Mouse (Mus musculus) layer of hippocampus, adult 18-20 months (tissue): Measurements from ENCODE around the gene Rlim. TPM values are rescaled to one million over a fixed set of nuclear protein-coding genes. Genes with fewer than 3 reads are reported as not detected.

ENCODE experiments used
- DNase-seq, 2 experiments: peaks; one replicate each; pipeline ENCODE4 v3.0.0; 2022; ENCODE audit warnings: low spot score in 2 of 2
- long read RNA-seq: library from polyadenylated mRNA; stranded (forward); transcript quantifications from one replicate; pipeline ENCODE4 v2.0.0, GENCODE M21; 2021
- total RNA-seq, 2 experiments: library from RNA; stranded (reverse); gene quantifications; 2 replicates each; pipeline ENCODE4 v1.2.3; 2021

Rlim gene
- total RNA-seq: 10 to 100 TPM; 48.6 to 55.2 TPM
- long read RNA-seq, full-length matches to known transcripts: 12 of 18 reads
- long read RNA-seq, partial matches to known transcripts: 0 of 18 reads
- long read RNA-seq, other reads (novel, unspliced or antisense): 6 of 18 reads

DNA sequence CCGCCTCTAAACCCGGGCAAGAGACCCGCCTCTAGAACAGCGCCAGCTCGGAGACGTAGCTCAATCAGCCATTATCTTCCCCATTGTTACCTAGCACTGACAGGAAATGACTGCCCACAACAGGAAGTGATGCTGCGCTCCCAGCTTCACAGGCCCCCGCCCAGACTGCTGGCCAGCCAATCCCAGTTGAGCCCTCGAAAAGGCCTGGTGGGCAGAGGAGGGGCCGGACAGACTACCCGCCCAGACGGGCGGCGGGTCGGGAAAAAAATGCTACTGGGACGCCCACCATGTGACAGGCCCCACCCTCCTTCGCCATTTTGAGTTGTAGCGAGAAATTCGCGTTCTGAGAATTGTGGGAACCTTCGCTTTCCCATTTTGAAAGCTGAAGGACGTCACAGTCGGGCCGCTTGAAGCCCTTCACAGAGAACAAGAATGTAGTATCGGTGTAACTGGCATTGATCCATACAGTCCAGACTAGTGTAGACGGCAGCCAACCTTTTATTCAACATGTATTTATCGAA, at the start of gene Rlim:
TSS of gene Rlim (minus strand) at position 116 of the 521 bp plus-strand sequence.
- DNase-seq: peak; percentile 90 to 94

DNA sequence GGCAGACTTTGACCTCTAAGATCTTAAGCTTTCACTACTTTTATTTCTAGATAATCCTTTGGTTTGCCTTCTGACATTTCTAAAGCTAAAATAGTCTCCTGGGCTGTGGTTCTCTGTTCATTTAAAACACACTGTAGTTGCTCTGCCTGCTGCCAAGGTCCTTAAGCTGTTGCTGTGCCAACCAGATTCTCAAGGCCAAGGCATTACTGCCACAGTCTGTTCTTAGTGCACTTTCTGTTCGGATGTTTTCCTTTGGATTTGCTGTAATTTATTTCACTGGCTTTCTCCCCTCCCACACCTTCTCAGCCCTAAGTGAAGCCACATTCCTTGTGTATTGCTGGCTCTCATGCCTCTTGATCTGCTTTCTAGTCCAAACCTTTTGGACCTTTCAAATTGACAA, 36.1 kb upstream of the Rlim start:
- no peak for DNase-seq

DNA sequence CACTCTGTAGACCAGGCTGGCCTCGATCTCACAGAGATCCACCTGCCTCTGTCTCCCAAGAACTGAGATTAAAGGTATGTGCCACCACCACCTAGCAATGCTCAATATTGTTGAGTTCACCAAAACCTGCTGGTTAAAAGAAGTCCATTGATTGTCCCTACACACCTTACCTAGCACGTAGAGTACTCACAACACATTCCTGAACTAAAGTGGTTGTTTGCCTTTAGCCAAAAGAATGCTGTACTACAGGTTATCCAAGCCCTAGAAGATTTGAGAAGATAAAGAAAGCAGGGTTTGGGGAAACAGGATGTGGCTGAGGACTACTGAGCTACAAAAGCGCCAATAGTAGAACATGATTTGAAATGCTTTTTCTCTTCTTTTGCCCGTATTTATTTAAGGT, 34.0 kb upstream of the Rlim start:
- no peak for DNase-seq

DNA sequence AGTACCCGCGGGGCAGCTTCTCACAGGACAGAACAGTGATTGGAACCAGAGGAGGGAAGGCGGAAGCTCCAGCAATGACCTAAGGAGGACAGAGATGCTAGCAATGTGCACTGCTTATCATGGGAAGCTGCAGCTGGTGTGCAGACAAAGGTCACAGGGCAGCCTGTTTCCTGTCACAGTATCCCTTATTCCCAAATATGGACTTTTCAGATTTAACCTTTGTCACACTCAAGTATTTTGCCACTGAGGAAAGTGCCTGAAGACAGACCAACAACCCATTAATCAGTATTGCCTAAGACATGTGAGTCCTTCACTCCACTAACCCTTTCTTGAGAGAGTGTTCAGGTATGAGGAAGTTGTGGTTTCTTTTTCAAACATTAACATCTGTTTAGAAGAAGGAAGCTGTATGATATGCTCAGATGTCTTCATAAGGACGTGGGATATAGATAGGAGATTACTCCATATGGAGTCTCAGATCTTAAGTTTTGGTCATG, 32.3 kb upstream of the Rlim start:
- DNase-seq: no peak

DNA sequence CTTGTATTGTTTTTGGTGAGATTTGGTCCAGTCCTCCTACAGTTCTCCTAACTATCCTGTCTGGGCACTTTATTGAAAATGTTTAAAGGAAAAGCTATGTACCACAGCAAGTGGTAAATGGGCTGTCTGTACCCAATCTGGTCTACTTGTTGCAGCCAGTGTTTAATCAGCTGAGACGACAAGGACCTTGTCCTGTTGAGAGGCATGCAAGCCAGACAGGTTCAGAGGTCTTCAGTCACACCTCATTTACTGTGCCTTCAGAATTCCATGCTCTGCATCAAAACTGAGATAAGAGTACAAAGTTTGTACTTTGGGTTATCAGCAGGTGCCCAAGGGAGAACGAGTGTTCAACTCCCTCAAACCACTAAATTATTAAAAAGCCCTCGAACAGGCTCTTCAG, 13.7 kb upstream of the Rlim start:
- DNase-seq: no peak

DNA sequence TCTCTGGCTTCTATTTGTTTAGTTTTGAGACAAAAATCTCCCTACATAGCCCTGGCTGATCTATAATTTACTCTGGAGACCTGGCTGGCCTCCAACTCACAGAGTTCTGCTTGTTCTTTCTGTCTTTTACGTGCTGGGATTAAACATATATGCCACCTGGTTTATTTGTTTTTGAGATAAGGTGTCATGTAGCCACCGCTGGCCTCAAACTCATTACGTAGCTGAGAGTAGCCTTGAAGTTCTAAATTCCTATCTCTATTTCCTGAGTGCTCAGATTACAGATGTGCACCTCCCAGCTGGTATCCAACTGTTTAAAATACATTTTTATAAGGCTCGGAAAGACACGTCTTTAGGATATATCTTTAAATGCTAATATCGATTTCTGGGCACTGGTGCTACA, 12.8 kb upstream of the Rlim start:
- DNase-seq: no peak

DNA sequence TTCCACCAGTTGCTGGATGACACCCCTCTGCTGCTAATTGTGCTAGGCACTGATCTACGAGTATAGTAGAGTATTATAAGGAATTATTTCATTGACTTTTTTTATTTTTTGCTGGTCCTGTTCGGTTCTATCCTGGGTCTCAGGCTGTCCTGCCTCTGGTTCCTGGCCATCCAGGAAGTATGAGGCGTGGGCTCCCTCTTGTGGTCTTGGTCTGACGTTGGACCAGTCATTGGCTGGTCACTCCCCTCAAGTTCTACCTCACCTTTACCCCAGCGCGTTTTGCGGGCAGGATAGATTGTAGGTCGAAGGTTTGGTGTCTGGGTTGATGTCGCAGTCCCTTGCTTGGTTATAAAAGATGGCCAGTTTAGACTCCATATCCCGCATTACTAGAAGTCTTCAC, 10.6 kb upstream of the Rlim start:
- no peak for DNase-seq

DNA sequence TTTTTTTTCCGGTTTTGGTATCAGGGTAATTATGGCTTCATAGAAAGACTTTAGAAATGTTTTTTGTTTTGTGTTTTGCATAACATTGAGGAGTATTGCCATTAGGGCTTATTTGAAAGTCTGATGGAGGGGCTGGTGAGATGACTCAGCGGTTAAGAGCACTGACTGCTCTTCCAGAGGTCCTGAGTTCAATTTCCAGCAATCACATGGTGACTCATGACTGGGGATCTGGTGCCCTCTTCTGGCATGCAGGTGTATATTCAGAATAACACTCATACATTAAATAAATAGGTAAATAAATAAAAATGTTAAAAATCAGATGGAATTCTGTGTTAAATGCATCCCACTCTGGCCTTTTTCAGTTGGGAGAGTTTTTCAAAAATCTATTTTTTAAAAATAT, 9.3 kb upstream of the Rlim start:
- no peak for DNase-seq

DNA sequence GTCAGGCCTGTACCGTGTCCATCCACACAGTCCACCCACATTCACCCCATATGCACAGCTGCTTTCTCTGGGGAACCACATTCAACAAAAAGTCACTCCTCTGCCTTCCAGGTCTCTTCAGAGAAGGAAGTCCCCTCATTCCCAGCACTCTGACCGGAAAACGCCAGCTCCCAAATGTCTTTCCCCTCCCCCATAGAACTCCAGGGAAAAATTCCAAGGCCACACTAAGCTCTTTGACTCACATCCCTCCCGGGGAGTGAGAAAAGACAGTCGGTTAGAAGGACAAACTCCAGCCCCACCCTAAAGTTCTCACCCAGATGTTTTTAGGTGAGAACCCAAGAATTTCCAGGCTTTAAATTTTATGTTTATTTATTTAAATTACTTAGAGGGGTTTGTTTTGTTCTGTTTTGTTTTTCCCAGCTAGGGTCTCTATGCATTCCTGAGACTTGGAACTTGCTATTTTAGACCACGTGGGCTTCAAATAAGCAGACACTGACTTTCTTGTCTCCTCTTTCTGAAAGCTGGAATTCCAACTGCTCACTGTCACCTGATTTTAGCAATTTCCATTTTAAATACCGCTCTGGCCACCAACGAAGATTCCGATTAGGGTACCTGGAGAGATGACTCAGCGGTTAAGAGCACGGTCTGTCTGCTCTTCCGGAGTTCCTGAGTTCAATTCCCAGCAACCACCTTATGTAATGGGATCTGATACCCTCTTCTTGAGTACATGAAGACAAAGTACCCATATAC, 6.3 kb upstream of the Rlim start:
- DNase-seq: no peak

DNA sequence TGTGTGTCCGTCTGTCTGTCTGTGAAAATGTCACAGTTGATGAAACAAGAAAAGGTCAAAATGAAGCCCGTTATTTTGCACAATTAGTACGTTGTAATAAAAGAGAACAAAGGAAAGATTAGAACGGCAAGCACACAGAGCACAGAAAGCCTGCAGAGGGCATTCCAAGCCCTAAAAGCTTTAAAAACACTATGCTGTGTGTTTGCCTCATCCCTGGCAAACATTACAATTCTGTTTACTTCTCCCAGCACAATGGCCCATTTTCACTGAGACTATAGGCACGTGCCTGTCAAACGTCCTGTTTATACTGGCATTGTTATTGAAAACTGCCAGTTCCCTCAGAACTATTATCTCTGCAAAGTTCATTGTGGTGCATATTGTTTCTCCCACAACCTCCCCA, 5.1 kb upstream of the Rlim start:
- DNase-seq: peak in 1 of 2 experiments; percentile 7

DNA sequence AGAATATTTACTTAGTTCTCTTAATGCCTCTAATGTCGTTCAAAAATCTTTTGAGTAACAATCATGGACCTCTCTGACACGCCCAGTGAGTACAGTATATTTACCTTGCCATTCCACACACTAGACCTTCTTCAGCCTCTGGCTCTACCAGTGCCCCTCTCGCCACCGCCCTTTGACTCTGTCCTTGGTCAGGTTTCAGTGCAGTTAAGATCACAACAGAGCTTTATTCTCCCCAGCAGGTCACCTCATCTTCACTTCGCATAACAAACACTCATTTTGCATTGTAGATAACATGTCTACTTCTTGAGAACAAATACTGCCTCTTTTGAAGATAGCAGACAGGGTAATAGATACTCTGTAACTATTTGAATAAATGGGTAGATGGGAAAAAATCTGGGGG, 3.9 kb upstream of the Rlim start:
- DNase-seq: no peak

DNA sequence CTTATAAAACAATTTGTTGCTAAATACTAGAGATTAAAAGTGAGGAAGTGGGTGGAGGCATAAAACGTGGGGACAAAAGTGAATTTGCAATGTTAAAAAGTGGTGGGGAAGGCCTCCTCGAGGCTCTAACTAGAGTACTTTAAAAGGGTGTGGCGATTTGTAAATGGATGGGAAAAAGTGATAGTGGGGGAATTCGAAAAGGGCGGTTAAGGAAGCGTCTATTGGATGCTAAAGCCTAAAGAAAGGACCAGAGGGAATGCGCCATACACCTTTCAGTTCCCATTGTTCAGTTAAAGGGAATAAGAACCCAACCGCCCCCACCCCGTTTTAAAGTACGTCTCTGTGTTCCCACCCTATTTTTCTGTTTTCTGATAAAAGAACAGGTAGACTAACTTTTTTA, 722 bp upstream of the Rlim start:
- DNase-seq: no peak

DNA sequence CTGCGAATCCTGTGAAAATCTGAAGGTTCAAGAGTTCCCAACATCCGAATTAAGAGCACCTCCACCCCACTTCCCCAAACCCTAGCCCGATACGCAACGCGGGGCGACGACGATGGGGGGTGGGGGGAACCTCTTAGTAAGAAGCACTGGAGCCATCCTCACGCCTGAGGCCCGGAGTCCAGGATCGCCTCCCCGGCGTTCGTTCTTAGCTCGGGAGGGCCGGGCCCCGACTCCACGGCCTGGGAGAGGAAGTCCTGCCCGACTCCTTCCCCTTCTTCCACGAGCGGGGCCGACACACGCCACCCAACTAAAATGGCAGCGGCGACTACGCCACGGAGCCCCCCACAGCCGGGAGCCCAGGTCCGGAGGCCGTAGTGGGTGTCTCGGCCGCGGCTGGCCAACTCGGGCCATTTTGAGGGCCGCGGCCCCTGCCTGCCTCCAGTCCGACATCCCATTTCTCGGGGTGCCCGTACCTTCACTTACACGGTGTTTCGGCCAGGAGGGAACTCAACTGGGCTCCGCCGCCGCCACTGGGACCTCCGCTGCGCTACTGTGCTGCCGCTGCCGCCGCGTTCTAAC, 405 bp downstream of the Rlim start:
- no peak for DNase-seq

DNA sequence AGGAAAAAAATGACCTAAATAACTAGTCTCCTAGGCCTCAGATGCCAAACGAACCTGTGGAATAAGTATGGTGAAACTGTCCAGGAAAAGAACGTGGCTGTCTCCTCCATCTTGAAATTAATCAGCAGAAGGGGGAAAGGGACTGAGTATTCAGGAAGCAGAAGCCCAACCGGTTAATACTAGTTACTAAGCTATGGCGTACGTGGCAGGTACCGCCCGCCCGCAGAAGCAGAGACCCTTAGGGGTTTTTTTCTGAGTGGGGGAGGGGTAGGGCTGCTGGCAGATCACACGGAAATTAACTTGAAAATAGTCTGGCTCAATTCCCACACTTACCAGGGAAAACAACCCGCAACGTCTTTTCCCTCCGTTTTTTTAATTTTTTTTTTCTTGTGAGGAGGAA, 1.0 kb downstream of the Rlim start:
- DNase-seq: no peak

DNA sequence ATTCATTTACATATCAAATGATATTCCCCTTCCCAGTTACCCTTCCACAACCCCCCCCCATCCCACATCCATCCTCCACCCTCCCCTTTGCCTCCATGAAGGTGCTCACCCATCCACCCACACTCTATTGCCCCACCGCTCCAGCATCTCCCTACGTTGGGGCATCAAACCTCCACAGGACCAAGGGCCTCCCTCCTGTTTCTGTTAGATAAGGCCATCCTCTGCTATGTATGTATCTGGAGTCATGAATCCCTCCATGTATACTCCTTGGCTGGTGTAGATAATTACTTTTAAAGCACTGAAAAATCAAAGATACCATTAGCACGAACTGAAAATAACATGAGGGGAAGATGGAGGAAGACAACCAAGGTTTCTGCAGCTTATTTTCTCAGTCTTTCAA, 41.4 kb downstream of the Rlim start:
- DNase-seq: no peak

DNA sequence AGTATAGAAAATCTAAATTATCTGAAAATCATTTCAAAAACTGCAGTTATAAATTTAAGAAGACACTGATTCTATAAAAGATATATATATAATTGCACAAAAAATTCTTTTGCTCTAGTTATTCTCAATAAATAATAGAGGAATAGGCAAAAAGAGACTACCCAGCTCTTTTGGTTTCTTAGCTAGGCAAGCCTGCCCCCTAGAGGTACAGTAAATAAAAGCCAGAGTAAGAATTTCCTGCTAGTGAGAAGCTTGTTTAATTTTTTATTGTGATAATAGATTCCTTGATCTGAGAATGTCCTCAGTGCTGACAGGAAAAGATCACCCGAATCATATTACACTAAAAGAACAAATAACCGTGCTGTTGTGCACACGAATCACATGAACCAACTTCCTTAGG, 43.8 kb downstream of the Rlim start:
- peak; percentile 9 to 44 for DNase-seq

DNA sequence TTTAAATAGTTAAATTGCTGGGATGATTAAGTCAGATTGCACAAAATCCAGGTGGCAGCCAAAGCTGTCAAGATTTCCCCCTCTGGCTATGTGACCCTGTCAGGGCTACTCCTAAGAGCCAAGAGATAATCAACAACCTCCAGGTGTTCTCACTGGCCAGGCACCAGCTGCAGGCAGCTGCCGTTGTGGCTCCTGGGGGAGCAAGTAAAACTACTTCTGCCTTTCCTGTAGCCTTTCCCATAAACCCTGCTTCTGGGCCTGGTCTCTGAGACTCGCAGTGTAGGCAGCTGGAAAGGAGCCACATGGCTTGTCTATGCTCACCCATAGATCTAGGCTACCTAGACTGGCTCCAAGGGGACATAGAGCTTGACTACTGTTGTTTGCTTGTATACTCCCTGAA, 58.6 kb downstream of the Rlim start:
- DNase-seq: no peak

DNA sequence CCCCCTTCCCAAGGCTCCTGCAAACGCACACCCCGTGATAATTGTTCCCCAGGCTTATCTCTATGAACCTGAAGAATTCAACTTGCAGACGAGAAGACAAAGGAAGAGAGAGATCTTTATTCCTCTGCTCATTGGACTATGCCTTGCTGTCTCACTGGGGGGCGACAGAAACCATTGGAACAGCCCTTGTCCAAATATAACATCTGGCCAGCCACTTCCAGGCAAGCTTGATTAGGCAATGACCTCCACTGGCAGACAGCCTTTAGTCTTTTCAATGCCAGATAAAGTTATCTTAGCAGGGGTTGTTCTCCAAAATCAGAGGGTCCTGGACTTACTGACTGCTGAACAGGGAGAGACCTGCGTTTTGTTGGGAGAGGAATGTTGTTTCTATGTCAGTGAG, 62.1 kb downstream of the Rlim start:
- no peak for DNase-seq

DNA sequence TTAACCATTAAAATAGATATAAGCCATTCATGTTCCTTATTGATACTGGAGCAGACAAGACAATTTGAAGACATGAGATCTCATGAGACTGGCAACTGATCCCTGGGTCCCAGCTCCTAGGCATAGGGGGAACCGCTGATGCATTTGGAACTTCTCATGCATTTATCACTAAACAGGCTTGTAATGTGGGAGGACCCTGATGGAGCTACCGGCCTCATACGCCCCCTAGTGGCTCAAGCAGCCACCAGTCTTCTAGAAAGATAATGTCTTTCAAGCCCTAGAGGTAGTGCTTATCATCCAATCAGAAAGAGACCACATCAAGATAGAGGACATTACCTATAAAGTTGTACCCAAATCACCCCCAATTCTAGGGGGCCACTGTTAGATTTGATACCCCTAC, 66.3 kb downstream of the Rlim start:
- DNase-seq: peak; percentile 47 to 79
